Mouse (Mus musculus) heart, embryonic 14.5 days (tissue): ENCODE data around the gene Olfr1431. TPM values are rescaled to one million over a fixed set of nuclear protein-coding genes. Genes with fewer than 3 reads are reported as not detected.
"Not testable (repeated sequence)": the region's sequence is repeated elsewhere in the genome, so short reads cannot be mapped to it uniquely, and the experiment has no call there.

Experiments used
- ATAC-seq: fragments of 200-750 bp; cut with Nextera tagmentation; 2 replicates; pipeline ENCODE4 v1.8.0; 2017; ENCODE audit warnings: low read depth, moderate TSS enrichment; ENCODE audit not compliant: insufficient number of reproducible peaks, insufficient read depth, low FRiP score
- H3K27ac ChIP-seq, 2 experiments: fragments of 200-500 bp in 1 of 2; fragments of 300-500 bp in 1 of 2; sonication (generic) in 1 of 2; replicated peaks in 1 of 2; 2 replicates each; pipeline ENCODE4 v1.5.1; 2012 to 2014; ENCODE audit warnings: low read depth in 2 of 2, low read length in 2 of 2, control low read depth in 1 of 2, mild to moderate bottlenecking in 1 of 2, mixed read lengths in 1 of 2; ENCODE audit not compliant: control insufficient read depth in 1 of 2, insufficient read depth in 1 of 2
- H3K27me3 ChIP-seq: fragments of 300-500 bp; sonication (generic); 2 replicates; pipeline ENCODE4 v1.6.1; 2014; ENCODE audit warnings: mild to moderate bottlenecking, low read length, control low read depth; ENCODE audit not compliant: control insufficient read depth, insufficient read depth
- H3K36me3 ChIP-seq: fragments of 300-500 bp; sonication (generic); 2 replicates; pipeline ENCODE4 v1.6.1; 2014; ENCODE audit warnings: mild to moderate bottlenecking, control low read depth, low read length, mixed read lengths; ENCODE audit not compliant: control insufficient read depth, insufficient read depth
- H3K4me1 ChIP-seq, 2 experiments: fragments of 200-500 bp in 1 of 2; fragments of 300-500 bp in 1 of 2; sonication (generic) in 1 of 2; 2 replicates each; pipeline ENCODE4 v1.6.1; 2012 to 2014; ENCODE audit warnings: low read length in 2 of 2, control low read depth in 1 of 2, mixed read lengths in 1 of 2; ENCODE audit not compliant: control insufficient read depth in 2 of 2, insufficient read depth in 2 of 2
- H3K4me2 ChIP-seq: fragments of 300-500 bp; sonication (generic); 2 replicates; pipeline ENCODE4 v1.6.1; 2014; ENCODE audit warnings: mild to moderate bottlenecking, low read length
- H3K4me3 ChIP-seq, 2 experiments: fragments of 200-500 bp in 1 of 2; fragments of 300-500 bp in 1 of 2; sonication (generic) in 1 of 2; 2 replicates each; pipeline ENCODE4 v1.5.1; 2012 to 2014; ENCODE audit warnings: low read length in 2 of 2, mild to moderate bottlenecking in 2 of 2, control low read depth in 1 of 2, low read depth in 1 of 2, moderate library complexity in 1 of 2; ENCODE audit not compliant: control insufficient read depth in 1 of 2, insufficient read depth in 1 of 2
- H3K9ac ChIP-seq: fragments of 300-500 bp; sonication (generic); 2 replicates; pipeline ENCODE4 v1.6.1; 2014; ENCODE audit warnings: mild to moderate bottlenecking, low read length
- H3K9me3 ChIP-seq: fragments of 300-500 bp; sonication (generic); 2 replicates; pipeline ENCODE4 v1.6.1; 2016; ENCODE audit warnings: low read length, control low read depth; ENCODE audit not compliant: control insufficient read depth
- WGBS: fragments of 180-500 bp; shearing (Covaris S2); extraction: QIAGEN DNeasy Blood & Tissue Kit; methylation state at CpG from one replicate; pipeline ENCODE4 v1.1.7; 2014; 5-methylcytosine and 5-hydroxymethylcytosine counted together
- polyA plus RNA-seq: library from polyadenylated mRNA; unstranded; fragments of >200 nt; fragmentation: Nextera tagmentation; extraction: Ambion mirVana; gene quantifications from 2 replicates; pipeline ENCODE4 v1.2.1, GENCODE M21; 2014

Olfr1431 gene
- polyA plus RNA-seq = not detected in 2 replicates

GRCm38 (mm10) chr19:12200334-12200733 is at the start of gene Olfr1431:
TSS of gene Olfr1431 (plus strand) at chr19:12200634.
- no peak for ATAC-seq
- no peaks in the 10 kb centered on the region for H3K36me3 ChIP-seq
- 0 out of 2 replicates have a peak, but pooled peaks cover 3% of the 10 kb centered on the region for H3K9me3 ChIP-seq
- H3K4me1 ChIP-seq = no peaks in the 10 kb centered on the region
- H3K27ac ChIP-seq = no peak within 1 kb of the TSS
- H3K4me3 ChIP-seq = no peak within 1 kb of the TSS
- WGBS = 51% methylated on average over 1 of the region's 1 CpGs
- no peak within 1 kb of the TSS for H3K4me2 ChIP-seq
- H3K27me3 ChIP-seq = no peaks in the 10 kb centered on the region
- no peak within 1 kb of the TSS for H3K9ac ChIP-seq

DNA sequence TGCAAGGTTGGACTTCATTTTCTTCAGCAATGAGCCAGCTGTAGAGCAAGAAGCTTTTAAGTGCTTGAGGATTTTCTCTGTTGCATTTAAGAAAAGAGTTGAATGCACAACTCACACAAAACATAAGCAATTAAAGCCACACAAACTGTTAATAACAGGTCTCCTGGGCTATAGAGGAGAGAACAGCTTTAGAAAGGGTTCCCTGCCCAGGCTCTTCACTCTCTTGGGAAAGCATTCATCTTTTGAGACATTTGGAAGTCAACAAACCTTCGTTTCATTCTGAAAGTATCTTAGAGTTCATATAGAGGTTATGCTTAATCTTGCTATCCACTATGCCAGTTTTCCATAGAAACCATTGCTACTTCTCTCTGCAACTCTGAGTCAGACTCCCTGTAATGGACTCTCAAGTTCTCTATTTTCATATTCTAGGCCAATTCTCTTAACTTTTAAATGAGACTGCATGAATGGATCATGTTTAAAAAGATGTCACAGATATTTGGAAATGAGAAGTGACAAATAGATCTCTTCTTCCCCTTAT is 30.3 kb upstream of the Olfr1431 start, which contains the start of gene Olfr1555-ps1:
Olfr1555-ps1 (minus strand) TSS at position 51 of the 538 bp plus-strand sequence.
- ATAC-seq, H3K4me1 ChIP-seq, H3K36me3 ChIP-seq, H3K9ac ChIP-seq, H3K27me3 ChIP-seq, H3K4me3 ChIP-seq, H3K27ac ChIP-seq, H3K4me2 ChIP-seq, H3K9me3 ChIP-seq: not testable (repeated sequence)
- 42% methylated on average over 1 of the region's 1 CpGs for WGBS

DNA sequence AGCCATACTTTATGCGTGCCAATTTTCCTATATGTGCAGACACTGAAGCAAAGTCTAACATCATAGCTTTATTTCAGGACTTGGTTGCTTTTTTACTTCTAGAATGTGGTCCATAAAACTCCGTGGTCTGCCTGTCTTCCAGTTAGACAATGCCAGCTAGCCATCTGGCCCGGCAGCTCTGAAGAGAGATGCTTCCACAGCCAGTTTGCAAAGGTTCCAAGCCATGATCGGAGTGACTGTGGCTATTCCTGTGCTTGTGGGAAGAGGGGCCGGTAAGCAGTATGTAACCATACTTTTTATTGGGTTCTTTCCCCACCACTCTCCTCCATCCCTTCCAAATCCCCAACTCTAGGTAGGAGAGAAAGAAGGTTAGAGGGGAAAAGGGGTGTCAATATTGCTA is 25.0 kb upstream of the Olfr1431 start:
- WGBS = 70% methylated on average over 5 of the region's 5 CpGs
- not testable (repeated sequence) for ATAC-seq, H3K9ac ChIP-seq, H3K4me3 ChIP-seq, H3K36me3 ChIP-seq, H3K27me3 ChIP-seq, H3K4me2 ChIP-seq, H3K4me1 ChIP-seq, H3K9me3 ChIP-seq, H3K27ac ChIP-seq

DNA sequence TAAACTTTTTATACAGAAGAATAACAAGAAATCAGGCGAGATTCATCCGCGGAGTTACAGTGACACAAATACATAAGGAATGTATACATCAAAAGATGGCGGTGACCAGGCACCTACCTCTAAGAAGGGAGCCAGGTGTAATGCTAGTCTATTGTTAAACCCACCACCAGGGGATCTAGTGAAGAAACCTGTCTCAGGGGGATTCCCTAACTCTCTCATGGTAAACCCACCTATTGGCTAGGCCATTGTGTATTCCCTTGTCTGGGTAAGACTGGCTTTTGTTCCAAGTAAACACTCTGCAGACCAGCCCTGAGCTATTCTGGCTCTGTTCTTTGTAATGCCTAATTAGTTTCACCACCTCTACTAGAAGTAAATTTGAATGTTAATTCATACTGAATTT is 1.4 kb upstream of the Olfr1431 start:
- WGBS = 81% methylated on average over 4 of the region's 4 CpGs
- ATAC-seq, H3K9ac ChIP-seq: not testable (repeated sequence)

GRCm38 (mm10) chr19:12232496-12232895 is 32.1 kb downstream of the Olfr1431 start, which contains the start of gene Olfr1432:
TSS of gene Olfr1432 (minus strand) at chr19:12232596.
- H3K4me1 ChIP-seq, H3K4me2 ChIP-seq, H3K27ac ChIP-seq, H3K36me3 ChIP-seq, H3K4me3 ChIP-seq, H3K27me3 ChIP-seq, H3K9me3 ChIP-seq, ATAC-seq, H3K9ac ChIP-seq: not testable (repeated sequence)

More for the DNA sequence above, 1.4 kb upstream of the Olfr1431 start:
- not testable (repeated sequence) for H3K36me3 ChIP-seq, H3K9me3 ChIP-seq, H3K4me3 ChIP-seq, H3K4me1 ChIP-seq, H3K4me2 ChIP-seq, H3K27me3 ChIP-seq, H3K27ac ChIP-seq

GRCm38 (mm10) chr19:12241559-12241958 is 41.1 kb downstream of the Olfr1431 start, which contains the start of gene Olfr262:
TSS of gene Olfr262 (minus strand) at chr19:12241659.
- no peak within 1 kb of the TSS for H3K9ac ChIP-seq
- no peaks in the 10 kb centered on the region for H3K36me3 ChIP-seq
- no peaks in the 10 kb centered on the region for H3K9me3 ChIP-seq
- ATAC-seq = no peak
- WGBS = 62% methylated on average over 1 of the region's 1 CpGs
- no peak within 1 kb of the TSS for H3K4me2 ChIP-seq
- no peaks in the 10 kb centered on the region for H3K4me1 ChIP-seq
- H3K27ac ChIP-seq = no peak within 1 kb of the TSS
- no peak within 1 kb of the TSS for H3K4me3 ChIP-seq
- H3K27me3 ChIP-seq = no peaks in the 10 kb centered on the region

- Histone ChIP-seq H3K4me2 (no peak within 1 kb of the TSS), H3K9me3 (no peaks in the 10 kb centered on the region), H3K27me3 (no peaks in the 10 kb centered on the region), H3K4me3 (no peak within 1 kb of the TSS), H3K4me1 (no peaks in the 10 kb centered on the region), H3K9ac (no peak within 1 kb of the TSS), H3K27ac (no peak within 1 kb of the TSS), H3K36me3 (no peaks in the 10 kb centered on the region)
- no peak for ATAC-seq
- 76% methylated on average over 1 of the region's 1 CpGs for WGBS
These were observed 60.3 kb downstream of the Olfr1431 start, which contains the start of gene Olfr235 for GRCm38 (mm10) chr19:12260732-12261131. TSS of gene Olfr235 (plus strand) at chr19:12261032.
